Mouse (Mus musculus): ENCODE measurements at regions not wholly inside any gene's neighbourhood (a gene's known extent, or its start where the extent isn't known, plus 50 kb on each side); places are given as distances from the start of the nearest gene placed in this dataset.

GRCm38 (mm10) chr14:71177341-71177740, 577.7 kb upstream of the Fam160b2 start:
- TF ChIP-seq CTCF (IDR thresholded peaks at IDR 0.05; ENCODE audit: insufficient read depth, low read depth, low read length) (no peak), POLR2A (IDR thresholded peaks at IDR 0.05; ENCODE audit: insufficient read depth, low read depth, low read length) (no peak)
